Mouse (Mus musculus) E14TG2a.4 (cell line): ENCODE results near the gene Cryzl1.

Experiments
- CTCF ChIP-seq: conservative IDR thresholded peaks from 2 replicates; pipeline ENCODE4 v1.5.1; 2014; ENCODE audit warnings: low read length
- NANOG ChIP-seq: IDR thresholded peaks from 2 replicates; pipeline ENCODE4 v1.6.1; 2014; ENCODE audit warnings: borderline replicate concordance, low read length, mixed read lengths
- POU5F1 ChIP-seq: IDR thresholded peaks from 2 replicates; pipeline ENCODE4 v1.6.1; 2014; ENCODE audit warnings: low read length, borderline replicate concordance

- TF ChIP-seq CTCF (no peak), POU5F1 (no peak), NANOG (no peak)
Measured at GRCm38 (mm10) chr16:91688023-91688618, 40.7 kb downstream of the Cryzl1 start.
